Mouse (Mus musculus) heart, adult 2 months (tissue): ENCODE results near the gene Elmo1.

Experiments
- EP300 ChIP-seq: fragments of 200-500 bp; IDR thresholded peaks from 2 replicates; pipeline ENCODE4 v1.6.1; 2011; ENCODE audit warnings: low read depth, low read length, control low read depth; ENCODE audit not compliant: insufficient read depth
- POLR2A ChIP-seq: fragments of 200-500 bp; IDR thresholded peaks from 2 replicates; pipeline ENCODE4 v1.6.1; 2011; ENCODE audit warnings: mild to moderate bottlenecking, low read depth, low read length, control low read depth; ENCODE audit not compliant: insufficient read depth

GRCm38 (mm10) chr13:20125845-20126244 is 35.4 kb downstream of the Elmo1 start:
- TF ChIP-seq EP300 (no peak), POLR2A (no peak)
